Mouse (Mus musculus) right cerebral cortex, adult 18-20 months (tissue): ENCODE data around the gene Cmah.

Experiments used
- DNase-seq: peaks from one replicate; pipeline ENCODE4 v3.0.0; 2022; ENCODE audit warnings: mixed read lengths

Cmah gene

GRCm38 (mm10) chr13:24418814-24419213 lies 91.6 kb downstream of the Cmah start:
- DNase-seq: no peak

GRCm38 (mm10) chr13:24419560-24420250 lies 92.5 kb downstream of the Cmah start:
- no peak for DNase-seq

DNA sequence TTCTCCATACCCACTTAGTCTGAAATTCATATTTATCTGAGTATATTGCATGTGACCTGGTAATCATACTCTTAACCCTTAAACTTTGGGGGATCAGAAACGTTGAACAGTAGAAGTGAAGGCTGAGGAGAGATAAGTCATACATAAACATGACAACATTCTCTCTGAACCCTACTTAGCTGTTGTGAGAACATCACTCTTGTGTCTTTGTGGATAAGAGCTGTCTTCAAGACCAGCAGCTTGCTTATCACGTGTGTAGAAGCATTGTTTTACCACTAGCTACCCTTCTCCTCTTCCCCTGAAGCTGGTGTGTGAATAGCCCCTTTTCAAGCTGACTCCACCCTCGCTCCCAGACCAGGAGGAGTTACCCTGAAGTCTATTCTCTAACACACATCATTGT lies 94.8 kb downstream of the Cmah start:
- no peak for DNase-seq

DNA sequence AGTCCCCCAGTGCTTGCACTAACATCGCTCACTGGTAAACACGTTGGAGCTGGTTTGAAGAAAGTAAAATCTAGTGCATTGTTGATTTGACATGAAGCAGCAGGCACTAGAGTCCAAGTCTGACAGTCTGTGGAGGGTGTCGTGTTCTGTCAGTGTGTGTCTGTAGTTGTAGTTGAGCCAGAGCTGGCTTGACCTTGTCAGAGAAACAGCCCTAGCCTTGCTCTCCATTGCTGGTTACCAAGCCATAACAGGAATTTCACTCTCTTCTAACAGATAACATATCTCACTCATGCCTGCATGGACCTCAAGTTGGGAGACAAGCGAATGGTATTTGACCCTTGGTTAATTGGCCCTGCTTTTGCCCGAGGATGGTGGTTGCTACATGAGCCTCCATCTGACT lies 103.0 kb downstream of the Cmah start:
- no peak for DNase-seq

DNA sequence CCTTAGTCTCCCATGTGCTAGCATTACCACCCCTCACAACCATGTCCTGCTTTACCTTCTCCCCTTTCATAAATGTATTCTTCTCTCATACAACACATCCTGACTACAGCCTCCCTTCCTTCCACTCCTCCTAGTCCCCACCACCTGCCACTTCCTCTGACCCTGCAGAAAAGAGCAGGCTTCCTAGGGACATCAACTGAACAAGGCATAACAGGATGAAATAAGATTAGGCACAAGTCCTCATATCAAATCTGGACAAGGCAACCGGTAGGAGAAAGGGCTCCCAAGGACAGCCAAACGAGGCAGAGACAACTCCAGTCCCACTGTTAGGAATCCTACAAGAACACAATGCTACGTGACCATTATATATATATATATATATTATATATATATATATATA lies 104.4 kb downstream of the Cmah start:
- DNase-seq: no peak

DNA sequence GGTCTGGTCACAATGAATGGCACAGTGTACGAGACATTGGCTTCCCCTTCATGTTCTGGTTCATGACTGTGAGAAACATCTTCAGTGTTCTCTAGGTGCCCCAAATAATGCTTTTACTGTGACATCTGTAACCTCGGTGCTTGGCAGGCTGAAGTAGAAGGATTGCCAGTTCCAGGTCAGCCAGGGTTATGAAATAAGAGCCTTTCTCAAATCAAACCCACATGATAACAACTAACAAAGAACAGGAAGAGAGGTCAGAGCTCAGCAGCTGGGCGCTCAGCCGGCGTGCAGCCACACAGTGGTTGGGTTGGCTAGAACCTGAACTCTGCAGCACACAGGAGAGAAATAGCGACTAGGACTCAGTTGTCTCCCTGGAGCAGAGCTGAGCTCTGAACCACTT lies 115.1 kb downstream of the Cmah start:
- DNase-seq: no peak

- DNase-seq: no peak
Measured at GRCm38 (mm10) chr13:24443763-24444347, 116.7 kb downstream of the Cmah start.

GRCm38 (mm10) chr13:24444709-24445108 lies 117.5 kb downstream of the Cmah start:
- no peak for DNase-seq

GRCm38 (mm10) chr13:24445166-24445565 lies 118.0 kb downstream of the Cmah start:
- DNase-seq: no peak

DNA sequence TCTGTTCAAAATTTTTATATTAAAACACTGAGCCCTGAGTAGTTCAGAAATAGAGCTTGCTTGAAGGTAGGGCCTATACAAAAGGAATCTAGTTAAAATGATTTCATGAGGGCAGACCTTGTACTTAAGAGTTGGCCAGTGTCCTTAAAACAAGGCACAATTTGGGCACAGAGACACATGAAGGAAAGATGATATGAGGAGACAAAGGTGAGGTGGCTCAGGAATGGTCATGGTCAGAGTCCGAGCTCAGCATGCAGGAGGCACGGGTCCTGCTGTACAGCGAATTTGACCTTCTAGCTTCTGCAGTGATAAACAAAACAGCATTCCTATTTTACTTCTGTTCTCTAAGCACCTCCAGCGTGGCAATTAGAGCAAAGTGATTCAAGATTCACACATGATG lies 118.9 kb downstream of the Cmah start:
- DNase-seq: no peak

GRCm38 (mm10) chr13:24447043-24447442 lies 119.8 kb downstream of the Cmah start:
- DNase-seq: no peak

- DNase-seq: no peak
Measured at GRCm38 (mm10) chr13:24448578-24448977, 121.4 kb downstream of the Cmah start.

DNA sequence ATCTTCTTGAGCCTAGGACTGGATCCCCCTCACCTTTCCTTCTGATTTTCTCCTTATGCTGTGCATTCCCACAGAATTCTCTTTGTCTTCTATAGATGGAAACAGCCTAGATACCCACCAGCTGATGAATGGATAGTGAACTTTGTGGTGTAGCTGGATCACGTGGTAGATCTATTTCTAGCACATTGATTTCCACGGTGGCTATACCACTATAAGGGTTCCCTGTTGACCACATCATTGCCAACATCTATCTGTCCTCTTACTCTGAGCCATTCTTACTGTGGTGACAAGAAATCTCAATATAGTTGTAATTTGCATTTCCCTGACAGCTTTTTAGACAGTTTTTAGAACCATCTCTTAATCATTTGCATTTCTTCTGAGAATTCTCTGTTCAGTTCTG lies 124.3 kb downstream of the Cmah start:
- no peak for DNase-seq

DNA sequence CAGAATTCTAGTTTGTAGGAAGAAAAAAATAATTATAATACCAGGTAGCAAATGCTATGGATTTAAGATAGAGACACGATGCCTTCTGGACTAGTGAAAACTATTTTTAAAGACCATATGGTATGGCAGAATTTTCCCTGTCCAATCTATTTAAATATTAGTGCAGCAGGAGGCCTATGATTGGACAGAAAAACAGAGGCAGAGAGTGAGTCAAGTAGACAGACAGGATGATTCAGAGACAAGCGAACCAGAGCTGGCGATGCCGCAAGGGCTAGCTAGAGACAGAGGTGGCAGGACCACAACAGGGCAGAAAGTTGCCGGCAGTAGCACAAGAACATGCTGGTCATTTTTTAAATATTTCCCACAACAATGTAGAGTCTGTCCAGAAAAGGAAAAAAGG lies 126.5 kb downstream of the Cmah start:
- DNase-seq: no peak

- DNase-seq: no peak
Measured at GRCm38 (mm10) chr13:24456385-24456784, 129.2 kb downstream of the Cmah start.

DNA sequence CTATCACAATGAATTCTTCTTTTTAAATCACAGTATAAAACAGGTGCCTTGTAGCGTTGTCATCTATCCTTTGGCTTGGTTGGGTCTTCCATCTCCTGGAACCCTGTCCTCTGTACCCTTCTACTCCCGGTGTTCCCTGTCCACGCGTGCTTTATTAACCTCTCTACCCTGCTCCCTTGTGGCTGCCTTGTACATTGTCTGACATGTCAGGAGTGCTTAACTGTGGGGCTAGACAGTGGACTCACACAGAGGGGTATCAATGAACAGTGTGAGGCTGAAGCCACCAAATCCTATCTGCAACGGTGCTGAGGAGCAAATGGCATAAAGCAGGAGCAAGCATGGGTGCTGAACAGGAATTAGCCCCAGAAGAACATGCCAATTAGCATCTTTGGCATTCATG lies 133.3 kb downstream of the Cmah start:
- DNase-seq: no peak

DNA sequence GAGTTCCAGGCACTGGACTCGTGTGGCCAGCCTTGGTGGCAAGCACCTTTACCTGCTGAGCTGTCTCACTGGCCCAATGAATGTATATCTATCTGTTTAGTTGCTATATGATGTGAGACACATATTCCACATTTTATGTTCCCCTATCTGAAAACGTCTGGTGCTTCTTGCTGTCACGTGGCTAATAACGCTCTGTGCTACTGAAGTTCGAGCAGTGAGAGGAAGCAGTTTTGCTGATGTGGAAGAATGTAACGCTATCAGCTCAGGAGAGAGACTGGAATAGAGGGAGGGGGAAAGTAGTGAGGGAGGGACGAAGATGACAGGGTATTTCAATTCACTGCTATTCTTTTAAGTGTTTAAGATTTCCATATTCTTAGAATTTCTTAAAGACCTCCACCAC lies 136.6 kb downstream of the Cmah start:
- no peak for DNase-seq

- no peak for DNase-seq
Measured at GRCm38 (mm10) chr13:24466027-24466426, 138.8 kb downstream of the Cmah start.

- no peak for DNase-seq
Measured at GRCm38 (mm10) chr13:24467806-24468205, 140.6 kb downstream of the Cmah start.

GRCm38 (mm10) chr13:24477564-24477963 lies 150.4 kb downstream of the Cmah start:
- no peak for DNase-seq

DNA sequence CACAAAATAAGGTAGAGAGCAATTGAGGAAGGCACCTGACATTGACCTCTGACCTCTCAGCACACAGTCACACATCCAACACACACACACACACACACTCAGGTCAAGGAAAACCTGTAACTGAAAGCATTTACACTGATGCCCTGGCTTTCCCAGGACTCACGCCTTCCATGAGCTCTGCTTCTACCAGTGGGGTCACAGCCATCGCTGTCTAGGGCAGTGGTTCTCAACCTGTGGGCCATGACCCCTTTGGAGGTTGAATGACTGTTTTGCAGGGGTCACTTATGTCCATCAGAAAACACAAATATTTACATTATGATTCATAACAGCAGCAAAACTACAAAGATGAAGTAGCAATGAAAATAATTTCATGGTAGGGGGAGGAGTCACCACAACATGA lies 152.3 kb downstream of the Cmah start:
- no peak for DNase-seq

- no peak for DNase-seq
Measured at GRCm38 (mm10) chr13:24480824-24481223, 153.6 kb downstream of the Cmah start.

DNA sequence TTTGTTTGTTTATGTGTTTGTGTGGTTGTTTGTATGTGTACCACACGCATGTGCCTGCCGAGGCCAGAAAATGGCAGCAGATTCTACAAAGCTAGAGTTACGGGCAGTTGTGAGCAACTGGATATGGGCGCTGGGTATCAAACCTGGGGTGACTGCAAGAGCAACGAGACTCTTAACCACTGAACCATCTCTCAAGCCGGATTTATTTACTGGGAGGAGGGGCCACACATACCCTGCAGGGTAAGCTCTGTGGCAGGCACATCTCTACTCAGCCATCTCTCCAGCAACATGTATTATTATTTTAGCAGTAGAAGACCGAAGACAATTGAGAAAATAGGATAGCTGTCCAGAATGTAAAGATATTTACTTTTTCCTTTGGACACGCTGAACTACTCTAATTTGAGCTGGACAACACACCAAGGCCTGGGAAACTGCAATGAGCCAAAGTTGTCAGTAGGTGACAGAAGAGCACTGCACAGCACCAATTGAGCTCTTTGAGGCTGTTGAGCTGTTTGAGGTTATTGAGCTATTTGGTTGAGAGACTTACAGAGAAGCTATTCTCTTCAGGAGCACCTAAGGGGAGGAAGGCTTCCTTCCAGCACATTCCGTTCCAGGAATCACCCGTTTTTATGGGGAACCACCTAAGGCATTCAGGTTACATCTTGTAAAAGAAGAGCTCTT lies 154.6 kb downstream of the Cmah start:
- DNase-seq: peak; percentile 65

GRCm38 (mm10) chr13:24483691-24484090 lies 156.5 kb downstream of the Cmah start:
- no peak for DNase-seq
